Mouse (Mus musculus) forebrain, embryonic 10.5 days (tissue): ENCODE measurements around the gene Erlin1. TPM values are rescaled to one million over a fixed set of nuclear protein-coding genes. Genes with fewer than 3 reads are reported as not detected.

Experiments
- DNase-seq: peaks from one replicate; pipeline ENCODE4 v3.0.0-alpha.2; 2017; ENCODE audit warnings: low spot score; ENCODE audit errors: extremely low spot score
- H3K27ac ChIP-seq: fragments of 300-500 bp; sonication (generic); 2 replicates; pipeline ENCODE4 v1.5.1; 2016; ENCODE audit warnings: mild to moderate bottlenecking
- H3K27me3 ChIP-seq: fragments of 300-500 bp; sonication (generic); 2 replicates; pipeline ENCODE4 v1.6.1; 2016; ENCODE audit warnings: mild to moderate bottlenecking; ENCODE audit not compliant: poor library complexity, severe bottlenecking
- H3K36me3 ChIP-seq: fragments of 300-500 bp; sonication (generic); replicated peaks from 2 replicates; pipeline ENCODE4 v1.6.1; 2016; ENCODE audit warnings: mild to moderate bottlenecking, moderate library complexity
- H3K4me1 ChIP-seq: fragments of 300-500 bp; sonication (generic); 2 replicates; pipeline ENCODE4 v1.6.1; 2016
- H3K4me3 ChIP-seq: fragments of 300-500 bp; sonication (generic); 2 replicates; pipeline ENCODE4 v1.5.1; 2016; ENCODE audit warnings: mild to moderate bottlenecking, moderate library complexity
- H3K9me3 ChIP-seq: fragments of 300-500 bp; sonication (generic); 2 replicates; pipeline ENCODE4 v1.6.1; 2016; ENCODE audit warnings: mild to moderate bottlenecking, moderate library complexity
- WGBS: fragments of 180-500 bp; shearing (Covaris S2); methylation state at CpG from one replicate; pipeline ENCODE4 v1.1.7; 2016; 5-methylcytosine and 5-hydroxymethylcytosine counted together
- polyA plus RNA-seq: library from polyadenylated mRNA; unstranded; fragments of >200 nt; fragmentation: Nextera tagmentation; extraction: Ambion mirVana; gene quantifications from 2 replicates; pipeline ENCODE4 v1.2.1, GENCODE M21; 2016

Gene Erlin1
- polyA plus RNA-seq, 1 experiment from 2014 or later: 21.3 TPM

- Histone ChIP-seq H3K4me1 (no peaks in the 10 kb centered on the region), H3K27me3 (no peaks in the 10 kb centered on the region), H3K9me3 (no peaks in the 10 kb centered on the region), H3K27ac (no peak overlapping the region), H3K4me3 (no peak overlapping the region), H3K36me3 (peaks cover 38% of the 10 kb centered on the region)
- WGBS: 74% methylated on average over 3 of the region's 3 CpGs
- DNase-seq: no peak
Observed at GRCm38 (mm10) chr19:44049282-44049681, 20.3 kb downstream of the Erlin1 start.

GRCm38 (mm10) chr19:44045847-44046246 lies 23.7 kb downstream of the Erlin1 start:
- H3K36me3 ChIP-seq: peaks cover 27% of the 10 kb centered on the region
- H3K9me3 ChIP-seq: no peaks in the 10 kb centered on the region
- 92% methylated on average over 3 of the region's 3 CpGs for WGBS
- H3K27ac ChIP-seq: no peak overlapping the region
- no peaks in the 10 kb centered on the region for H3K27me3 ChIP-seq
- H3K4me3 ChIP-seq: no peak overlapping the region
- DNase-seq: no peak
- H3K4me1 ChIP-seq: peaks cover 4% of the 10 kb centered on the region; the same call in 1 of the 2 replicates

- H3K36me3 ChIP-seq: peaks cover 55% of the 10 kb centered on the region
- 86% methylated on average over 5 of the region's 5 CpGs for WGBS
Observed at GRCm38 (mm10) chr19:44042121-44042520, 27.5 kb downstream of the Erlin1 start.

GRCm38 (mm10) chr19:44033396-44033795 lies 36.2 kb downstream of the Erlin1 start:
- Histone ChIP-seq H3K4me3 (no peak overlapping the region), H3K4me1 (no peaks in the 10 kb centered on the region), H3K9me3 (no peaks in the 10 kb centered on the region), H3K27ac (no peak overlapping the region), H3K27me3 (no peaks in the 10 kb centered on the region), H3K36me3 (peaks cover 24% of the 10 kb centered on the region)
- DNase-seq: no peak
- 94% methylated on average over 5 of the region's 5 CpGs for WGBS

More at GRCm38 (mm10) chr19:44042121-44042520, 27.5 kb downstream of the Erlin1 start:
- H3K4me3 ChIP-seq: no peak overlapping the region
- H3K9me3 ChIP-seq: no peaks in the 10 kb centered on the region
- H3K27ac ChIP-seq: no peak overlapping the region
- H3K27me3 ChIP-seq: no peaks in the 10 kb centered on the region
- no peak for DNase-seq
- peaks cover 4% of the 10 kb centered on the region; the same call in 1 of the 2 replicates for H3K4me1 ChIP-seq

GRCm38 (mm10) chr19:44032046-44032744 lies 37.4 kb downstream of the Erlin1 start:
- no peak for DNase-seq
- Histone ChIP-seq H3K4me1 (no peaks in the 10 kb centered on the region), H3K9me3 (no peaks in the 10 kb centered on the region), H3K36me3 (peaks cover 14% of the 10 kb centered on the region), H3K4me3 (no peak overlapping the region), H3K27ac (no peak overlapping the region), H3K27me3 (no peaks in the 10 kb centered on the region)
- 92% methylated on average over 11 of the region's 11 CpGs for WGBS

- Histone ChIP-seq H3K27ac (no peak overlapping the region), H3K36me3 (no peaks in the 10 kb centered on the region), H3K4me1 (peaks cover 4% of the 10 kb centered on the region), H3K4me3 (no peak overlapping the region), H3K27me3 (no peaks in the 10 kb centered on the region), H3K9me3 (no peaks in the 10 kb centered on the region)
- 93% methylated on average over 5 of the region's 5 CpGs for WGBS
- DNase-seq: no peak
Observed at GRCm38 (mm10) chr19:44030024-44030423, 39.6 kb downstream of the Erlin1 start.

- no peaks in the 10 kb centered on the region for H3K9me3 ChIP-seq
- WGBS: 70% methylated on average over 8 of the region's 8 CpGs
- no peak within 1 kb of the TSS for H3K4me3 ChIP-seq
- DNase-seq: no peak
- no peaks in the 10 kb centered on the region for H3K27me3 ChIP-seq
- H3K4me1 ChIP-seq: peaks cover 4% of the 10 kb centered on the region
- no peak within 1 kb of the TSS for H3K27ac ChIP-seq
- no peaks in the 10 kb centered on the region for H3K36me3 ChIP-seq
Observed at GRCm38 (mm10) chr19:44028972-44029371, 40.6 kb downstream of the Erlin1 start, which contains the start of gene Cyp2c23. TSS of gene Cyp2c23 (minus strand) at chr19:44029208.

GRCm38 (mm10) chr19:44026956-44027530 lies 42.5 kb downstream of the Erlin1 start:
- H3K4me1 ChIP-seq: peaks cover 4% of the 10 kb centered on the region
- no peaks in the 10 kb centered on the region for H3K36me3 ChIP-seq
- 71% methylated on average over 8 of the region's 8 CpGs for WGBS
- no peak for DNase-seq
- H3K27me3 ChIP-seq: no peaks in the 10 kb centered on the region
- no peak overlapping the region for H3K27ac ChIP-seq
- no peak overlapping the region for H3K4me3 ChIP-seq
- H3K9me3 ChIP-seq: no peaks in the 10 kb centered on the region

GRCm38 (mm10) chr19:44024921-44025585 lies 44.5 kb downstream of the Erlin1 start:
- Histone ChIP-seq H3K36me3 (no peaks in the 10 kb centered on the region), H3K9me3 (no peaks in the 10 kb centered on the region), H3K27ac (no peak overlapping the region), H3K4me3 (no peak overlapping the region), H3K27me3 (no peaks in the 10 kb centered on the region), H3K4me1 (peaks cover 4% of the 10 kb centered on the region)
- WGBS: 93% methylated on average over 13 of the region's 13 CpGs
- DNase-seq: no peak

GRCm38 (mm10) chr19:44023066-44023465 lies 46.5 kb downstream of the Erlin1 start:
- H3K27me3 ChIP-seq: no peaks in the 10 kb centered on the region
- H3K9me3 ChIP-seq: no peaks in the 10 kb centered on the region
- WGBS: 63% methylated on average over 5 of the region's 5 CpGs
- peaks cover 4% of the 10 kb centered on the region for H3K4me1 ChIP-seq
- H3K4me3 ChIP-seq: no peak overlapping the region
- no peak for DNase-seq
- no peaks in the 10 kb centered on the region for H3K36me3 ChIP-seq
- no peak overlapping the region for H3K27ac ChIP-seq

- no peak overlapping the region for H3K27ac ChIP-seq
- H3K4me3 ChIP-seq: no peak overlapping the region
- no peaks in the 10 kb centered on the region for H3K36me3 ChIP-seq
- WGBS: 94% methylated on average over 4 of the region's 4 CpGs
- no peak for DNase-seq
- no peaks in the 10 kb centered on the region for H3K9me3 ChIP-seq
- H3K27me3 ChIP-seq: no peaks in the 10 kb centered on the region
- no peaks in the 10 kb centered on the region for H3K4me1 ChIP-seq
Observed at GRCm38 (mm10) chr19:44021502-44021901, 48.1 kb downstream of the Erlin1 start.

GRCm38 (mm10) chr19:44019739-44020138 lies 49.8 kb downstream of the Erlin1 start:
- WGBS: 54% methylated on average over 7 of the region's 7 CpGs
- DNase-seq: no peak
- no peak overlapping the region for H3K27ac ChIP-seq
- H3K4me3 ChIP-seq: no peak overlapping the region
- H3K27me3 ChIP-seq: no peaks in the 10 kb centered on the region
- H3K9me3 ChIP-seq: no peaks in the 10 kb centered on the region
- H3K36me3 ChIP-seq: no peaks in the 10 kb centered on the region
- no peaks in the 10 kb centered on the region for H3K4me1 ChIP-seq

- Histone ChIP-seq H3K36me3 (no peaks in the 10 kb centered on the region), H3K27me3 (no peaks in the 10 kb centered on the region), H3K4me3 (no peak overlapping the region), H3K9me3 (no peaks in the 10 kb centered on the region), H3K27ac (no peak overlapping the region), H3K4me1 (no peaks in the 10 kb centered on the region)
- no peak for DNase-seq
- 92% methylated on average over 6 of the region's 6 CpGs for WGBS
Observed at GRCm38 (mm10) chr19:44013862-44014261, 55.7 kb downstream of the Erlin1 start.
